Mouse (Mus musculus) forebrain, embryonic 16.5 days (tissue): ENCODE measurements around the gene Spata22. TPM values are rescaled to one million over a fixed set of nuclear protein-coding genes. Genes with fewer than 3 reads are reported as not detected.
"Not testable (repeated sequence)": the region's sequence is repeated elsewhere in the genome, so short reads cannot be mapped to it uniquely, and the experiment has no call there.

Source experiments
- ATAC-seq: fragments of 200-750 bp; cut with Nextera tagmentation; 2 replicates; pipeline ENCODE4 v1.8.0; 2017; ENCODE audit warnings: mild to moderate bottlenecking, moderate library complexity
- H3K27ac ChIP-seq: fragments of 300-500 bp; sonication (generic); 2 replicates; pipeline ENCODE4 v1.5.1; 2014; ENCODE audit warnings: low read length, control low read depth
- H3K27me3 ChIP-seq: fragments of 300-500 bp; sonication (generic); replicated peaks from 2 replicates; pipeline ENCODE4 v1.6.1; 2014; ENCODE audit warnings: low read length; ENCODE audit not compliant: control insufficient read depth, insufficient read depth
- H3K36me3 ChIP-seq: fragments of 300-500 bp; sonication (generic); 2 replicates; pipeline ENCODE4 v1.6.1; 2014; ENCODE audit not compliant: control insufficient read depth, insufficient read depth
- H3K4me1 ChIP-seq: fragments of 300-500 bp; sonication (generic); replicated peaks from 2 replicates; pipeline ENCODE4 v1.6.1; 2014; ENCODE audit warnings: low read length; ENCODE audit not compliant: control insufficient read depth, insufficient read depth
- H3K4me2 ChIP-seq: fragments of 300-500 bp; sonication (generic); 2 replicates; pipeline ENCODE4 v1.6.1; 2014; ENCODE audit warnings: mild to moderate bottlenecking, low read length, control low read depth
- H3K4me3 ChIP-seq: fragments of 300-500 bp; sonication (generic); replicated peaks from 2 replicates; pipeline ENCODE4 v1.5.1; 2014; ENCODE audit warnings: mild to moderate bottlenecking, low read length, control low read depth
- H3K9ac ChIP-seq: fragments of 300-500 bp; sonication (generic); replicated peaks from 2 replicates; pipeline ENCODE4 v1.6.1; 2014; ENCODE audit warnings: low read depth, low read length, control low read depth
- H3K9me3 ChIP-seq: fragments of 300-500 bp; sonication (generic); 2 replicates; pipeline ENCODE4 v1.6.1; 2016; ENCODE audit warnings: low read length; ENCODE audit not compliant: control insufficient read depth
- WGBS: fragments of 180-500 bp; shearing (Covaris S2); extraction: QIAGEN DNeasy Blood & Tissue Kit; methylation state at CpG from one replicate; pipeline ENCODE4 v1.1.7; 2014; 5-methylcytosine and 5-hydroxymethylcytosine counted together
- polyA plus RNA-seq: library from polyadenylated mRNA; unstranded; fragments of >200 nt; fragmentation: Nextera tagmentation; extraction: Ambion mirVana; gene quantifications from 2 replicates; pipeline ENCODE4 v1.2.1, GENCODE M21; 2015

Gene Spata22
- polyA plus RNA-seq, 1 experiment from 2014 or later = not detected

DNA sequence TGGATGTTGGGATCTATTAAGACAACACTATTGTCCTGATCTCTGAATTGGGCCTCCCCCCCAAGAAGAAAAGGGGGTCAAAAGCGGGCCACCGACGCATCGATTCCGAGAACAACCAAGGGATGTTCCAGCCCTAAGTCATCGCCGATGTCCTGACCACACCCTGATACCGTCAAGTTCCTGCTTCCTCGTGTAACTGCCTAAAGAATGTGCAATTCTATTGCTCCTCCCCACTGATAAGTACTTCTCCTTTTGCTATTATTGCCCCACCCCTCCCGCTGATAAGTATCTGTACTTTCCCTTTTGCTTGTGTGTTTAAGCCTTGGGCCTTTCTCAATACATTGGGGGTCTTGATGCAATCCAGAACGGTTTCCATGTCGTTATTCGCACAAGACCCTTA lies 8.5 kb upstream of the Spata22 start:
- not testable (repeated sequence) for H3K4me2 ChIP-seq, H3K27me3 ChIP-seq, H3K9ac ChIP-seq, ATAC-seq, H3K36me3 ChIP-seq, H3K4me3 ChIP-seq, H3K27ac ChIP-seq, H3K9me3 ChIP-seq, H3K4me1 ChIP-seq
- 94% methylated on average over 13 of the region's 13 CpGs for WGBS

- H3K4me1 ChIP-seq = no peaks in the 10 kb centered on the region
- no peak overlapping the region for H3K27ac ChIP-seq
- WGBS = 77% methylated on average over 9 of the region's 9 CpGs
- no peak overlapping the region for H3K4me3 ChIP-seq
- H3K4me2 ChIP-seq = no peak overlapping the region
- H3K9me3 ChIP-seq = no peaks in the 10 kb centered on the region
- H3K9ac ChIP-seq = no peak overlapping the region
- no peak for ATAC-seq
- no peaks in the 10 kb centered on the region for H3K36me3 ChIP-seq
- no peaks in the 10 kb centered on the region for H3K27me3 ChIP-seq
These were observed 5.4 kb upstream of the Spata22 start for GRCm38 (mm10) chr11:73323906-73324830.

GRCm38 (mm10) chr11:73326485-73326886 lies 3.1 kb upstream of the Spata22 start:
- 72% methylated on average over 12 of the region's 12 CpGs for WGBS

GRCm38 (mm10) chr11:73327361-73327760 lies 2.2 kb upstream of the Spata22 start:
- Histone ChIP-seq H3K36me3 (no peaks in the 10 kb centered on the region), H3K4me2 (no peak overlapping the region), H3K9me3 (no peaks in the 10 kb centered on the region), H3K4me3 (no peak overlapping the region), H3K9ac (no peak overlapping the region), H3K4me1 (no peaks in the 10 kb centered on the region), H3K27me3 (no peaks in the 10 kb centered on the region), H3K27ac (no peak overlapping the region)
- no peak for ATAC-seq
- WGBS = 67% methylated on average over 4 of the region's 4 CpGs

More at GRCm38 (mm10) chr11:73326485-73326886, 3.1 kb upstream of the Spata22 start:
- Histone ChIP-seq H3K27me3 (no peaks in the 10 kb centered on the region), H3K9me3 (no peaks in the 10 kb centered on the region), H3K36me3 (no peaks in the 10 kb centered on the region), H3K9ac (no peak overlapping the region), H3K4me3 (no peak overlapping the region), H3K27ac (no peak overlapping the region), H3K4me1 (no peaks in the 10 kb centered on the region), H3K4me2 (no peak overlapping the region)
- ATAC-seq = no peak

GRCm38 (mm10) chr11:73333357-73333756 lies 3.8 kb downstream of the Spata22 start:
- WGBS = 65% methylated on average over 2 of the region's 2 CpGs
- Histone ChIP-seq H3K9me3 (no peaks in the 10 kb centered on the region), H3K9ac (no peak overlapping the region), H3K4me2 (no peak overlapping the region), H3K27ac (no peak overlapping the region), H3K4me1 (no peaks in the 10 kb centered on the region), H3K27me3 (no peaks in the 10 kb centered on the region), H3K4me3 (no peak overlapping the region), H3K36me3 (no peaks in the 10 kb centered on the region)
- ATAC-seq = no peak

GRCm38 (mm10) chr11:73336919-73337318 lies 7.4 kb downstream of the Spata22 start:
- H3K9ac ChIP-seq = no peak overlapping the region
- no peaks in the 10 kb centered on the region for H3K9me3 ChIP-seq
- H3K4me3 ChIP-seq = no peak overlapping the region
- 83% methylated on average over 4 of the region's 4 CpGs for WGBS
- ATAC-seq = no peak
- H3K27ac ChIP-seq = no peak overlapping the region
- H3K36me3 ChIP-seq = no peaks in the 10 kb centered on the region
- no peaks in the 10 kb centered on the region for H3K27me3 ChIP-seq
- no peak overlapping the region for H3K4me2 ChIP-seq
- H3K4me1 ChIP-seq = no peaks in the 10 kb centered on the region

DNA sequence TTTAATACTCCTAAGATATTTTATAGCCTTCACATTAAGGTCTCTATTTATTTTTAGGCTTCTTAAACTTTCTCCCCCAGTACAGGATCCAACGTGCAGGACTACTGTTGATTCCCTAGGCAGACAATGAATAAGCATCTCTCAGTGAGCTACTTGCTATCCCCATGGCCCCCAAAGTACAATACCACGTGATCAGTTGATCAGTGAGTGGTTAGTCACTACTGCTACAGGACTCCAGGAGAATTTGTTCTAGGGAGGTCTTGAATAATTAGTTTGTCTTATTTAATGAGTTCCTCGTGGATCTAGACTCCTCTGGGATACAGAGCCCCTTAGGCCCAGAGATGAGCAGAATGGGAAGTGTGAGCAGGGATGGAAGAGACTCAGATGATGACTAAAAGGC lies 20.9 kb downstream of the Spata22 start, which contains the start of gene Olfr20:
TSS of gene Olfr20 (plus strand) at position 301 of the 400 bp plus-strand sequence.
- H3K4me1 ChIP-seq = no peaks in the 10 kb centered on the region
- ATAC-seq = no peak
- no peaks in the 10 kb centered on the region for H3K9me3 ChIP-seq
- no peak within 1 kb of the TSS for H3K4me3 ChIP-seq
- no peak within 1 kb of the TSS for H3K9ac ChIP-seq
- no peaks in the 10 kb centered on the region for H3K36me3 ChIP-seq
- H3K4me2 ChIP-seq = no peak within 1 kb of the TSS
- no peaks in the 10 kb centered on the region for H3K27me3 ChIP-seq
- 49% methylated on average over 3 of the region's 3 CpGs for WGBS
- no peak within 1 kb of the TSS for H3K27ac ChIP-seq

GRCm38 (mm10) chr11:73370946-73371345 lies 41.4 kb downstream of the Spata22 start, which contains the start of gene Olfr376:
Gene Olfr376, plus strand, starts transcription at chr11:73371246.
- H3K4me3 ChIP-seq = no peak within 1 kb of the TSS
- no peaks in the 10 kb centered on the region for H3K36me3 ChIP-seq
- no peak for ATAC-seq
- no peaks in the 10 kb centered on the region for H3K9me3 ChIP-seq
- H3K27me3 ChIP-seq = no peaks in the 10 kb centered on the region
- no peaks in the 10 kb centered on the region for H3K4me1 ChIP-seq
- H3K9ac ChIP-seq = no peak within 1 kb of the TSS
- WGBS = 88% methylated on average over 2 of the region's 2 CpGs
- H3K27ac ChIP-seq = no peak within 1 kb of the TSS
- H3K4me2 ChIP-seq = no peak within 1 kb of the TSS

DNA sequence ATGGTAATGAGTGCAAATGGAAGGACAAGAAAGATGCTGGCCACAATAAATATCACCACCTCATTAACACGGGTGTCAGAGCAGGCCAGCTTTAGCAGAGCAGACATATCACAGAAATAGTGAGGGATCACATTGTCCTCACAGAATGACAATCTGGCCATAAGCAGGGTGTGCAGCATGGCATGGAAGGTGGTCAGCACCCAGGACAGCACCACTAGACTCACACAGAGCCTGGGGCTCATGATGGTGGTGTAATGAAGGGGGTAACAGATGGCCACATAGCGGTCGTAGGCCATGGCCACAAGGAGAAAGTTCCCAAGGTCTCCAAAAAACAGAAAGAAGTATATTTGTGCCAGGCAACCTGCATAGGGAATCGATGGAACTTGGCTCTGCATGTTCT lies 65.8 kb downstream of the Spata22 start:
- no peaks in the 10 kb centered on the region for H3K36me3 ChIP-seq
- no peak overlapping the region for H3K4me3 ChIP-seq
- no peaks in the 10 kb centered on the region for H3K27me3 ChIP-seq
- H3K9ac ChIP-seq = no peak overlapping the region
- no peak for ATAC-seq
- H3K9me3 ChIP-seq = no peaks in the 10 kb centered on the region
- WGBS = 75% methylated on average over 4 of the region's 4 CpGs
- H3K4me1 ChIP-seq = no peaks in the 10 kb centered on the region
- H3K4me2 ChIP-seq = no peak overlapping the region
- H3K27ac ChIP-seq = no peak overlapping the region
